ENCODE assay signal across 14 mouse cellular contexts in the genomic region with DNA sequence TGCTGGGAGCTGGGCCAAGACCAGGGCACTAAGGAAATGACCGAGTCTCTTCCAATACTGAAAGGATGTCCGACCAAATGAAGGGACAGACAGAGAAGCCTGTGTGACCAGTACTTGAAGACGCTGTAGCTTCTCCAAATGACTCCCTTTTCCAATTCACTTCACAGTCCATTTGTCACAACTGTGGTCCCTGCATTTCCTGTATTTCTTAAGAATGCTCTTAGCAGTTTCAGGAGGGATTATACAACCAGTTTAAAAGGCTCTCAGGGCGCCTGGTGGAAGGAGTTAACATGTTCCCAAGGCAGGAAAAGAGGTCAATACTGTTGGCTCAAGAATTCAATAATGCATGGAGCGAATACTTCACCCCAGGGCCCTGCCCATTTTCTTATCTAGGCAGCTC. TPM values are rescaled to one million over a fixed set of nuclear protein-coding genes. Genes with fewer than 3 reads are reported as not detected.
A peak's percentile ranks its signal among the peaks of the same experiment; 100 is the strongest.
DNase-seq lines count a peak whose midpoint lies in the region; ATAC-seq lines count a peak whose summit lies in the region.
"Had no signal": no experiment of that assay in that cellular context is flagged by ENCODE, and none has a peak within 500 bp of the region (broad histone marks: within the 10 kb centered on the region; RNA-seq: fewer than 3 reads in every experiment).

No protein-coding gene starts in this region.

- peaks cover 16% of the 10 kb centered on the region for H3K4me1 ChIP-seq in heart, embryonic 12.5 days (replicated peaks)
- peaks cover 34% of the 10 kb centered on the region for H3K4me1 ChIP-seq in limb, embryonic 13.5 days
- H3K4me1 ChIP-seq in limb, embryonic 10.5 days: peaks cover 11% of the 10 kb centered on the region; the same call in 1 of the 2 replicates
- H3K4me1 ChIP-seq in embryonic facial prominence, embryonic 15.5 days: peaks cover 31% of the 10 kb centered on the region

- H3K9ac ChIP-seq in heart, embryonic 12.5 days: no peak overlapping the region
- no peak overlapping the region for H3K9ac ChIP-seq in limb, embryonic 13.5 days
- H3K9ac ChIP-seq in embryonic facial prominence, embryonic 15.5 days: no peak overlapping the region
- H3K9ac ChIP-seq: midbrain, embryonic 13.5 days had no signal

- WGBS in heart, embryonic 12.5 days: 65% methylated on average over 5 of the region's 5 CpGs
- 47% methylated on average over 5 of the region's 5 CpGs for WGBS in limb, embryonic 13.5 days
- WGBS in limb, embryonic 10.5 days: 72% methylated on average over 5 of the region's 5 CpGs
- WGBS in embryonic facial prominence, embryonic 15.5 days: 59% methylated on average over 5 of the region's 5 CpGs

- H3K27ac ChIP-seq in heart, embryonic 12.5 days (ENCODE audit: poor library complexity, severe bottlenecking): no peak overlapping the region
- no peak overlapping the region for H3K27ac ChIP-seq in limb, embryonic 13.5 days
- no peak overlapping the region for H3K27ac ChIP-seq in limb, embryonic 10.5 days
- H3K27ac ChIP-seq in embryonic facial prominence, embryonic 15.5 days (replicated peaks): peak overlapping the region; percentile 52
- H3K27ac ChIP-seq: forebrain, embryonic 10.5 days; macrophage; midbrain, embryonic 13.5 days had no signal

- peak overlapping the region; percentile 30; the same call in 1 of the 2 replicates for H3K4me2 ChIP-seq in heart, embryonic 12.5 days
- H3K4me2 ChIP-seq in limb, embryonic 13.5 days (replicated peaks): peak overlapping the region; percentile 2; the same call in 1 of the 2 replicates
- H3K4me2 ChIP-seq in embryonic facial prominence, embryonic 15.5 days (replicated peaks): no peak overlapping the region
- H3K4me2 ChIP-seq: midbrain, embryonic 13.5 days had no signal

- ATAC-seq in heart, embryonic 12.5 days (ENCODE audit: insufficient number of reproducible peaks, low FRiP score): no peak
- no peak for ATAC-seq in limb, embryonic 13.5 days (ENCODE audit: low FRiP score, low read depth)
- no peak for ATAC-seq in embryonic facial prominence, embryonic 15.5 days (ENCODE audit: insufficient number of reproducible peaks, low FRiP score, low TSS enrichment, low read depth)
- ATAC-seq: midbrain, embryonic 13.5 days had no signal

- H3K27me3 ChIP-seq in heart, embryonic 12.5 days (replicated peaks): peaks cover 80% of the 10 kb centered on the region
- H3K27me3 ChIP-seq in limb, embryonic 13.5 days: peaks cover 23% of the 10 kb centered on the region
- H3K27me3 ChIP-seq in limb, embryonic 10.5 days (ENCODE audit: low read depth, poor library complexity, severe bottlenecking): peaks cover 42% of the 10 kb centered on the region
- H3K27me3 ChIP-seq in embryonic facial prominence, embryonic 15.5 days: peaks cover 9% of the 10 kb centered on the region

- DNase-seq in heart, adult 9 months (ENCODE audit: low spot score in 2 of 2): no peak
- DNase-seq in limb, embryonic 10.5 days (ENCODE audit: low spot score): no peak
- DNase-seq in lung, postnatal 36 days: peak; percentile 56
- no peak for DNase-seq in B cell, adult 2 months
- DNase-seq in frontal cortex, postnatal 14 days (ENCODE audit: low spot score in 2 of 2): no peak
- DNase-seq: adrenal gland, adult 8-10 months; cerebellum, adult 9-11 months; heart, postnatal 4 days had no signal

- no peaks in the 10 kb centered on the region for H3K9me3 ChIP-seq in heart, embryonic 12.5 days (replicated peaks)
- no peaks in the 10 kb centered on the region for H3K9me3 ChIP-seq in limb, embryonic 13.5 days
- no peaks in the 10 kb centered on the region for H3K9me3 ChIP-seq in limb, embryonic 10.5 days (replicated peaks)
- no peaks in the 10 kb centered on the region for H3K9me3 ChIP-seq in embryonic facial prominence, embryonic 15.5 days (replicated peaks)
- H3K9me3 ChIP-seq: forebrain, embryonic 10.5 days; midbrain, embryonic 13.5 days had no signal

- H3K36me3 ChIP-seq in heart, embryonic 12.5 days: no peaks in the 10 kb centered on the region
- peaks cover 2% of the 10 kb centered on the region; the same call in 1 of the 2 replicates for H3K36me3 ChIP-seq in limb, embryonic 13.5 days
- no peaks in the 10 kb centered on the region for H3K36me3 ChIP-seq in limb, embryonic 10.5 days
- H3K36me3 ChIP-seq in embryonic facial prominence, embryonic 15.5 days: no peaks in the 10 kb centered on the region
- H3K36me3 ChIP-seq: forebrain, embryonic 10.5 days; midbrain, embryonic 13.5 days had no signal

- no peak overlapping the region for H3K4me3 ChIP-seq in heart, embryonic 12.5 days
- H3K4me3 ChIP-seq in limb, embryonic 13.5 days: no peak overlapping the region
- H3K4me3 ChIP-seq in limb, embryonic 10.5 days: no peak overlapping the region
- no peak overlapping the region for H3K4me3 ChIP-seq in embryonic facial prominence, embryonic 15.5 days (replicated peaks)
- H3K4me3 ChIP-seq: forebrain, embryonic 10.5 days; midbrain, embryonic 13.5 days had no signal

RNA-seq across cellular contexts. Expression of gene Fhdc1, which starts 7.3 kb away (rescaled TPM):
- polyA plus RNA-seq in heart, embryonic 12.5 days (2016; fragmentation: Nextera tagmentation; extraction: Ambion mirVana): 4.4 TPM in 2 replicates
- polyA plus RNA-seq in limb, embryonic 13.5 days (2015; fragmentation: Nextera tagmentation; extraction: Ambion mirVana): 4.4 and 6.2 TPM in 2 replicates
- polyA plus RNA-seq in limb, embryonic 10.5 days (2016; fragmentation: Nextera tagmentation; extraction: Ambion mirVana): 1.2 and 2.2 TPM in 2 replicates
- 10.8 and 11.4 TPM in 2 replicates for polyA plus RNA-seq in embryonic facial prominence, embryonic 15.5 days (2015; fragmentation: Nextera tagmentation; extraction: Ambion mirVana)
